Mouse (Mus musculus): ENCODE data around the gene Sec31b.
A peak's percentile ranks its signal among the peaks of the same experiment; 100 is the strongest.

The Sec31b gene

GRCm38 (mm10) chr19:44476541-44476940, 69.1 kb downstream of the Sec31b start:
- no peak for DNase-seq (ENCODE audit: low spot score in 2 of 2)

GRCm38 (mm10) chr19:44475268-44475667, 70.4 kb downstream of the Sec31b start:
- no peak for DNase-seq (ENCODE audit: low spot score in 2 of 2)

GRCm38 (mm10) chr19:44474158-44474557, 71.5 kb downstream of the Sec31b start:
- DNase-seq (ENCODE audit: low spot score in 2 of 2) = peak; percentile 66 to 74

Data from spleen, postnatal 36 days (tissue).